Mouse (Mus musculus) thymus, adult 2 months (tissue): ENCODE measurements around the gene Ttll3. TPM values are rescaled to one million over a fixed set of nuclear protein-coding genes. Genes with fewer than 3 reads are reported as not detected.
A peak's percentile ranks its signal among the peaks of the same experiment; 100 is the strongest.

Experiments used
- DNase-seq: peaks from one replicate; pipeline ENCODE4 v3.0.0; 2021
- H3K27ac ChIP-seq: fragments of 200-500 bp; 2 replicates; pipeline ENCODE4 v1.5.1; 2012; ENCODE audit warnings: low read length, control low read depth; ENCODE audit not compliant: control insufficient read depth, insufficient read depth
- H3K27me3 ChIP-seq: fragments of 200-500 bp; 2 replicates; pipeline ENCODE4 v1.6.1; 2012; ENCODE audit warnings: mild to moderate bottlenecking, low read length, moderate library complexity, mixed read lengths; ENCODE audit not compliant: control insufficient read depth, insufficient read depth
- H3K36me3 ChIP-seq: fragments of 200-500 bp; 2 replicates; pipeline ENCODE4 v1.6.1; 2012; ENCODE audit warnings: mild to moderate bottlenecking, low read length, moderate library complexity; ENCODE audit not compliant: control insufficient read depth, insufficient read depth
- H3K4me1 ChIP-seq: fragments of 200-500 bp; replicated peaks from 2 replicates; pipeline ENCODE4 v1.6.1; 2012; ENCODE audit warnings: low read length; ENCODE audit not compliant: control insufficient read depth, insufficient read depth
- H3K4me3 ChIP-seq: fragments of 200-500 bp; 2 replicates; pipeline ENCODE4 v1.5.1; 2012; ENCODE audit warnings: mild to moderate bottlenecking, low read length, control low read depth, moderate library complexity; ENCODE audit not compliant: control insufficient read depth, insufficient read depth
- CTCF ChIP-seq: fragments of 200-500 bp; IDR thresholded peaks from 2 replicates; pipeline ENCODE4 v1.5.1; 2012; ENCODE audit warnings: mild to moderate bottlenecking, control low read depth, low read length, moderate library complexity, borderline replicate concordance; ENCODE audit not compliant: control insufficient read depth, poor library complexity, insufficient read depth; ENCODE audit errors: extremely low read depth
- POLR2A ChIP-seq: fragments of 200-500 bp; IDR thresholded peaks from 2 replicates; pipeline ENCODE4 v1.6.1; 2012; ENCODE audit warnings: mild to moderate bottlenecking, low read length, control low read depth, moderate library complexity; ENCODE audit not compliant: control insufficient read depth, poor library complexity, insufficient read depth; ENCODE audit errors: extremely low read depth
- WGBS: fragments of 180-500 bp; shearing (Covaris S2); methylation state at CpG from one replicate; pipeline ENCODE4 v1.1.7; 2018; 5-methylcytosine and 5-hydroxymethylcytosine counted together
- polyA plus RNA-seq: library from polyadenylated mRNA; depleted of rRNA; stranded (reverse); fragments of >200 nt; gene quantifications from 2 replicates; pipeline ENCODE4 v1.2.3, GENCODE M21; 2012

Gene Ttll3
- polyA plus RNA-seq, 1 experiment, result 43.1 TPM

DNA sequence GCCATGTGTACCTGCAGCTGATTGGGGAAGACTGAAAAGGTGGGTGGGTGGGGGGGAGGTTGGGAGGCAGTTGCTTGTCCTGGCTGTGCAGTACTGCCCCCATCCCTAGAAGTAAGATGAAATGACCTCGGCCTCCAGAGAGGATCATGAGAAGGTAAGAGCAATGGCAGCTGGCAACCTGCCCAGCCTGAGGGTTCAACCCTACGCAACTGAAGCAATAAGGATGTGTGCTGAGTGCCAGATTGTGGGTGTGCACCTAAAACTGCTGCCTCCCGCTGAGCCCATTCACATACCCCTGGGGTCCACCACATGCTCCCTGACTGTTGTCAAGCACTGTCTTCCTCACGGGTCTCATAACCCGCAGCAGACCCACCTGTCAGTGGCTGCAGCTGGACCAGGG lies 27.4 kb downstream of the Ttll3 start:
- H3K4me3 ChIP-seq, result no peak overlapping the region
- TF ChIP-seq POLR2A (no peak), CTCF (no peak)
- DNase-seq, result no peak
- no peaks in the 10 kb centered on the region for H3K27me3 ChIP-seq
- H3K4me1 ChIP-seq, result peaks cover 12% of the 10 kb centered on the region
- H3K36me3 ChIP-seq, result no peaks in the 10 kb centered on the region
- 93% methylated on average over 5 of the region's 5 CpGs for WGBS
- no peak overlapping the region for H3K27ac ChIP-seq

- WGBS, result 14% methylated on average over 16 of the region's 16 CpGs
- peaks cover 12% of the 10 kb centered on the region for H3K4me1 ChIP-seq
- no peaks in the 10 kb centered on the region for H3K27me3 ChIP-seq
- TF ChIP-seq CTCF (no peak), POLR2A (no peak)
- DNase-seq, result no peak
- no peak overlapping the region for H3K27ac ChIP-seq
- H3K36me3 ChIP-seq, result no peaks in the 10 kb centered on the region
- H3K4me3 ChIP-seq, result peak overlapping the region; percentile 70
These were observed 29.6 kb downstream of the Ttll3 start for GRCm38 (mm10) chr6:113418441-113419198.

DNA sequence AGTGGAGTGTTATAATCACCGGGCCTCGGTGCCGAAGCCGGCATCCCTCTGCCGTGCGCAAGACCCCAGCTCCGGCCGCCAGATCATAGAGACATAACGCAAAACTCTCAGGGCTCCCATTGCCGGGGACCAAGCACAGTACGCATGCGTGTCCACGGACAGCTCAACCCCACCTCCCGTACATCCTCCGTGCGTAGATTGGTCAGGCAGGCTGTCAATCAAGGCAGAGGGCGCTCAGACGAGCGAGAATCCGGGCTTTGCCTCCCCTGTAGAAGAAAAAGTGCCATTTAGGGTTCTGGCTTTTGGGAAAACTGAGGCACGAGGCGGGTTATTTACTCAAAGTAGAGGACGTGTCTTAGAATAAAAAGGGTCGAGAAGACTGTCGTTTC lies 30.1 kb downstream of the Ttll3 start, which contains the start of gene Rpusd3:
Gene Rpusd3 (minus strand): TSS at position 142 of the 389 bp plus-strand sequence.
- WGBS, result under 1% methylated on average over 25 of the region's 25 CpGs
- DNase-seq, result peak; percentile 99

DNA sequence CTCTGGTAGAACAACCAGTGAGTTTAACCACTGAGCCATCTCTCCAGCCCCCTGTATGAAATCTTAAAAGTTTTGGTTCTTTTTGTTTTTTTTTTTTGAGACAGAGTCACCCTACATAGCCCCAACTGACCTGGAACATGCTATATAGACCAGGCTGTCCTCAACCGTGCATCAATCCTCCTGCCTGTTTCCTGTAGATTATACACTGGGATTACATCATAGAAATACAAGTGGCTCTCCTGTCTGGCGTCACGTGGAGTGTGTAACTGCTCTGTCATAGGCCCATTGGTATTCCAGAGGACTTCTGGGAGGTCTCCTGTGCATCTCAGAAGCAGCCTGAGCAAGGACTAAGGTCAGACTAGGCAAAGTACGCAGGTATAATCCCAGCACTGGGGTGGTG lies 33.9 kb downstream of the Ttll3 start:
- TF ChIP-seq CTCF (no peak), POLR2A (no peak)
- Histone ChIP-seq H3K4me1 (peaks cover 12% of the 10 kb centered on the region), H3K4me3 (no peak overlapping the region), H3K36me3 (no peaks in the 10 kb centered on the region), H3K27me3 (no peaks in the 10 kb centered on the region), H3K27ac (no peak overlapping the region)
- 65% methylated on average over 4 of the region's 4 CpGs for WGBS
- DNase-seq, result no peak

More for the DNA sequence above, 30.1 kb downstream of the Ttll3 start, which contains the start of gene Rpusd3:
- H3K27me3 ChIP-seq, result no peaks in the 10 kb centered on the region
- no peak within 1 kb of the TSS for H3K27ac ChIP-seq
- TF ChIP-seq POLR2A, result peak; percentile 54; the same call in 1 of the 2 replicates
- no peak for TF ChIP-seq CTCF
- peaks cover 12% of the 10 kb centered on the region for H3K4me1 ChIP-seq
- H3K36me3 ChIP-seq, result no peaks in the 10 kb centered on the region
- H3K4me3 ChIP-seq, result peak within 1 kb of the TSS; percentile 70

DNA sequence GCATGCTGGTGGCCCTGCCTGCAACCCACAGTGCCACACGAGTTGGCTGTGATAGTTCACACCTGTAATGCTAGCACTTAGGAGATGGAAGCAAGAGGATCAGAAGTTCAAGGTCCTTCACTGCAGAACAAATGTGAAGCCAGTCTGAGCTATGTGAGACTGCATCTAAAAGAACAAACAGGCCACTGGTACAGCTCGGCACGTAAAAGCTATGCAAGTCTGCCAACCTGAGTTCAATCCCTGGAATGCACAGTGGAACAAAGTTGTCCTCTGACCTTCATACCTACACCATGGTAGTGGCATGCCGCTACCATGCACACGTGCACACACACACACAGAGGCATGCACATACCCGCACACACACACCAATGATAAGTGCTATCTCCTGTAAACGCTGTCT lies 35.1 kb downstream of the Ttll3 start:
- no peaks in the 10 kb centered on the region for H3K36me3 ChIP-seq
- no peak overlapping the region for H3K4me3 ChIP-seq
- H3K4me1 ChIP-seq, result peaks cover 3% of the 10 kb centered on the region
- DNase-seq, result no peak
- H3K27ac ChIP-seq, result no peak overlapping the region
- WGBS, result 92% methylated on average over 7 of the region's 7 CpGs
- TF ChIP-seq CTCF, result no peak
- TF ChIP-seq POLR2A, result no peak
- H3K27me3 ChIP-seq, result no peaks in the 10 kb centered on the region

- Histone ChIP-seq H3K4me1 (no peaks in the 10 kb centered on the region), H3K36me3 (no peaks in the 10 kb centered on the region), H3K4me3 (no peak overlapping the region), H3K27me3 (no peaks in the 10 kb centered on the region), H3K27ac (no peak overlapping the region)
- TF ChIP-seq POLR2A, result no peak
- 95% methylated on average over 4 of the region's 4 CpGs for WGBS
- no peak for DNase-seq
These were observed 37.6 kb downstream of the Ttll3 start for GRCm38 (mm10) chr6:113426696-113427095.
